Mouse (Mus musculus): ENCODE data around the gene Rad51d. TPM values are rescaled to one million over a fixed set of nuclear protein-coding genes. Genes with fewer than 3 reads are reported as not detected.
A peak's percentile ranks its signal among the peaks of the same experiment; 100 is the strongest.

Rad51d gene
- total and polyA plus RNA-seq, 3 experiments: 15.0 to 35.5 (median 33.3) TPM

- no peak overlapping the region for H3K4me3 ChIP-seq (replicated peaks in 1 of 3; ENCODE audit: low read depth in 2 of 3, low read length in 2 of 3, poor library complexity in 1 of 3)
- H3K36me3 ChIP-seq (replicated peaks in 1 of 2; ENCODE audit: control insufficient read depth in 1 of 2, insufficient read depth in 1 of 2, low read length in 1 of 2): peaks cover 25 to 26% of the 10 kb centered on the region in 2 experiments
- H3K4me1 ChIP-seq (ENCODE audit: control insufficient read depth in 1 of 2, insufficient read depth in 2 of 2): peaks cover 7 to 25% of the 10 kb centered on the region in 2 experiments
- no peak overlapping the region for H3K9ac ChIP-seq (ENCODE audit: insufficient read depth, low read depth)
- H3K27ac ChIP-seq (ENCODE audit: insufficient read depth, low read depth): no peak overlapping the region
- H3K9me3 ChIP-seq (replicated peaks; ENCODE audit: low read length): peaks cover 47% of the 10 kb centered on the region
- no peak for TF ChIP-seq PAX5 (IDR thresholded peaks at IDR 0.05; ENCODE audit: low read length)
- H3K4me2 ChIP-seq (ENCODE audit: insufficient read depth, low read depth, poor library complexity, severe bottlenecking): no peak overlapping the region
- H3K27me3 ChIP-seq (replicated peaks): no peaks in the 10 kb centered on the region
- H3K79me2 ChIP-seq (replicated peaks; ENCODE audit: control insufficient read depth, extremely low read depth, insufficient read depth, poor library complexity, severe bottlenecking): peaks cover 3% of the 10 kb centered on the region; the same call in 1 of the 2 replicates
- dilution Hi-C loops (cut with MboI; ENCODE audit: extremely low pct_ligation_motif_present, extremely low pct_unique_long_range_greater_than_20kb, low sequenced_read_pairs): no loop called here
- in situ Hi-C loops (cut with MboI; ENCODE audit: low pct_ligation_motif_present, low pct_unique_long_range_greater_than_20kb, low sequenced_read_pairs): no loop called here
- no peak for DNase-seq (ENCODE audit: extremely low read depth)
Observed at GRCm38 (mm10) chr11:82837848-82838247, 52.6 kb downstream of the Rad51d start.

GRCm38 (mm10) chr11:82837192-82837591 lies 53.2 kb downstream of the Rad51d start:
- H3K79me2 ChIP-seq (replicated peaks; ENCODE audit: control insufficient read depth, extremely low read depth, insufficient read depth, poor library complexity, severe bottlenecking): peaks cover 3% of the 10 kb centered on the region; the same call in 1 of the 2 replicates
- peak overlapping the region in 1 of 3 experiments; percentile 19 for H3K4me3 ChIP-seq (replicated peaks in 1 of 3; ENCODE audit: low read depth in 2 of 3, low read length in 2 of 3, poor library complexity in 1 of 3)
- peaks cover 7 to 25% of the 10 kb centered on the region in 2 experiments for H3K4me1 ChIP-seq (ENCODE audit: control insufficient read depth in 1 of 2, insufficient read depth in 2 of 2)
- H3K36me3 ChIP-seq (replicated peaks in 1 of 2; ENCODE audit: control insufficient read depth in 1 of 2, insufficient read depth in 1 of 2, low read length in 1 of 2): peaks cover 22 to 24% of the 10 kb centered on the region in 2 experiments
- TF ChIP-seq EP300 (IDR thresholded peaks at IDR 0.05; ENCODE audit: low read length) (no peak), TCF12 (IDR thresholded peaks at IDR 0.05; ENCODE audit: low read depth, low read length) (no peak)
- no peaks in the 10 kb centered on the region for H3K27me3 ChIP-seq (replicated peaks)
- H3K27ac ChIP-seq (ENCODE audit: insufficient read depth, low read depth): no peak overlapping the region
- in situ Hi-C loops (cut with MboI; ENCODE audit: low pct_ligation_motif_present, low pct_unique_long_range_greater_than_20kb, low sequenced_read_pairs) (no loop called here), dilution Hi-C loops (cut with MboI; ENCODE audit: extremely low pct_ligation_motif_present, extremely low pct_unique_long_range_greater_than_20kb, low sequenced_read_pairs) (no loop called here)
- no peak overlapping the region for H3K4me2 ChIP-seq (ENCODE audit: insufficient read depth, low read depth, poor library complexity, severe bottlenecking)
- H3K9me3 ChIP-seq (replicated peaks; ENCODE audit: low read length): peaks cover 44% of the 10 kb centered on the region
- no peak overlapping the region for H3K9ac ChIP-seq (ENCODE audit: insufficient read depth, low read depth)
- DNase-seq (ENCODE audit: extremely low read depth): no peak

DNA sequence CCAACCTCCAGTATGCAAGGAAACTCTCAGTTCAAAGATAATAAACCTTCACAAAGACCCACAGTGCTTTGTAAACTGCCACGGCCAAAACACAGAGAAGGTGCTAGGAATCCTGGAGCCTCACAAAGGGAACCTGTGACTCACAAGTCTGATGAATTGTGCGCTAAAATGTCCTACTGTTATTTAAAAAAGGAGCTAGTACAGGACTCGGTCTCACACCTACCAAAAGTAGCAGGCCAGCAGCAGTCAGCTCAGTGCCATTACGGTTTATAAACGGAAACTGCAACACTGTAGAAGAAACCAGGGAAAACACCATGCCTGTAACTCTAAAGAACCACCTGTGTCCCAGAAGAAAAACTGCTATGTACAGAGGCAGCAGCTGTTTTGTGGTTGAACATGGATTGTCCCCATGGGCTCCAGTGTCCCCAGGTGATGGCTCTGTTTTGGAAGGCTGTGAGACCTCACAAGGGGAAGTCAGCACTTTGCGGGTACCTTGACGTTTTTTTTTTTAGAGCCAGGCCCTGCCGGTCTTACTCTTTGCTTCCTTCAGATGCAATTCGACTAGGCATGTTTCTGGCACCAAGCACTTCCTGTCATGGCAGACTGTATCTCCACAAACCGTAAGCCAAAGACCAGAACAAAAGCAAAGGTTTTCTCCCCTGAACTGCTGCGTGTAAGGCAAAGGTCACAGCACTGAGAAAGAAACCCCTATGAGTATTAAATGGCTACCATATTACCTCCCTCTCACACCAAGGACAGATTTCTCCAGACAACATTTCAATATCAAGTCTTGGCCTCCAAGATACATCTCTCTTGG lies 54.6 kb downstream of the Rad51d start:
- Histone ChIP-seq H3K79me2 (replicated peaks; ENCODE audit: control insufficient read depth, extremely low read depth, insufficient read depth, poor library complexity, severe bottlenecking) (peaks cover 3% of the 10 kb centered on the region; the same call in 1 of the 2 replicates), H3K4me2 (ENCODE audit: insufficient read depth, low read depth, poor library complexity, severe bottlenecking) (peak overlapping the region; percentile 24), H3K36me3 (replicated peaks in 1 of 2; ENCODE audit: control insufficient read depth in 1 of 2, insufficient read depth in 1 of 2, low read length in 1 of 2) (peaks cover 21% of the 10 kb centered on the region in 2 experiments), H3K4me3 (replicated peaks in 1 of 3; ENCODE audit: low read depth in 2 of 3, low read length in 2 of 3, poor library complexity in 1 of 3) (no peak overlapping the region), H3K9ac (ENCODE audit: insufficient read depth, low read depth) (no peak overlapping the region), H3K27me3 (replicated peaks) (no peaks in the 10 kb centered on the region), H3K27ac (ENCODE audit: insufficient read depth, low read depth) (peak overlapping the region; percentile 48), H3K9me3 (replicated peaks; ENCODE audit: low read length) (peaks cover 44% of the 10 kb centered on the region), H3K4me1 (ENCODE audit: control insufficient read depth in 1 of 2, insufficient read depth in 2 of 2) (peaks cover 8 to 36% of the 10 kb centered on the region in 2 experiments)
- dilution Hi-C loops (cut with MboI; ENCODE audit: extremely low pct_ligation_motif_present, extremely low pct_unique_long_range_greater_than_20kb, low sequenced_read_pairs): no loop called here
- in situ Hi-C loops (cut with MboI; ENCODE audit: low pct_ligation_motif_present, low pct_unique_long_range_greater_than_20kb, low sequenced_read_pairs): no loop called here
- DNase-seq (ENCODE audit: extremely low read depth): peak; percentile 98
- TF ChIP-seq MEF2A (IDR thresholded peaks at IDR 0.05; ENCODE audit: borderline replicate concordance, low read depth, low read length) (peak; percentile 92; the same call in 1 of the 2 replicates), SIN3A (IDR thresholded peaks at IDR 0.05; ENCODE audit: low read length) (peak; percentile 85), USF1 (IDR thresholded peaks at IDR 0.05; ENCODE audit: low read depth, low read length) (no peak), PAX5 (IDR thresholded peaks at IDR 0.05; ENCODE audit: low read length) (no peak), GABPA (IDR thresholded peaks at IDR 0.05; ENCODE audit: insufficient replicate concordance, low read depth, low read length) (no peak), BHLHE40 (IDR thresholded peaks at IDR 0.05; ENCODE audit: low read depth, low read length) (peak; percentile 85), ETS1 (conservative IDR thresholded peaks at IDR 0.05; ENCODE audit: low read depth, low read length) (peak; percentile 96), JUN (IDR thresholded peaks at IDR 0.05; ENCODE audit: insufficient read depth, low read depth, low read length) (peak; percentile 41; the same call in 1 of the 2 replicates), MAX (IDR thresholded peaks at IDR 0.05; ENCODE audit: low read length) (peak; percentile 78), E2F4 (IDR thresholded peaks at IDR 0.05; ENCODE audit: insufficient replicate concordance, low read depth, low read length) (peak; percentile 84; the same call in 1 of the 2 replicates), KAT2A (IDR thresholded peaks at IDR 0.05; ENCODE audit: insufficient replicate concordance, low read length) (no peak), ZC3H11A (IDR thresholded peaks at IDR 0.05; ENCODE audit: low read depth, low read length) (no peak), MAFK (IDR thresholded peaks at IDR 0.05; ENCODE audit: insufficient replicate concordance, low read length) (peak; percentile 90), CHD2 (IDR thresholded peaks at IDR 0.05; ENCODE audit: low read length) (peak; percentile 68), TBP (conservative IDR thresholded peaks at IDR 0.05; ENCODE audit: low read depth, low read length) (0 out of 2 replicates have a peak, but pooled peaks have one; percentile 57), TCF12 (IDR thresholded peaks at IDR 0.05; ENCODE audit: low read depth, low read length) (peak; percentile 99), ZNF384 (IDR thresholded peaks at IDR 0.05; ENCODE audit: low read depth, low read length) (peak; percentile 98), RCOR1 (conservative IDR thresholded peaks at IDR 0.05; ENCODE audit: low read depth, low read length) (peak; percentile 87), CHD1 (IDR thresholded peaks at IDR 0.05; ENCODE audit: low read depth, low read length) (no peak), UBTF (IDR thresholded peaks at IDR 0.05; ENCODE audit: low read depth, low read length) (no peak), POLR2A (IDR thresholded peaks at IDR 0.05; ENCODE audit: low read depth, low read length) (no peak; the same call in 1 of the 2 replicates), EP300 (IDR thresholded peaks at IDR 0.05; ENCODE audit: low read length) (peak; percentile 99), ELF1 (IDR thresholded peaks at IDR 0.05; ENCODE audit: low read depth, low read length) (peak; percentile 55; the same call in 1 of the 2 replicates)

All from CH12.LX (cell line).